Mouse (Mus musculus): ENCODE results near the gene Cdc26. TPM values are rescaled to one million over a fixed set of nuclear protein-coding genes. Genes with fewer than 3 reads are reported as not detected.

Gene Cdc26
- total and polyA plus RNA-seq, 3 experiments, result 78.2 to 258 (median 125) TPM

DNA sequence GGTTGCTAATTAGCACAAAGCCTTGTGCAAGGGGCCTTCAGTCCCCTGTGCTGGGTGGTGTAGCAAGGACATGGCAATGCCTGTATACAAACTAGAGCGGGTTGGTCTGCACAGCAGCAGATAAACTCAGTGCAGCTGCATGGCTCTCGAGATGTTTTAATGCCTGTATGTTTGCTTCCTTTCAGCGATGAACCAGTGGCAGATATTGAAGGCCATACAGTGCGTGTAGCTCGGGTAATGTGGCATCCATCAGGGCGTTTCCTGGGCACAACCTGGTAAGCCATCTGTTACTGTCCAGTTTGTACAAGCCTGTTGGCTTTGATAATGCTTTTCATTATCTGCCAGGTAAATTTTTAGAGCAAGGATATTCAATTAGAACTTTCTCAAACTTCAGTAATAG, 10.6 kb upstream of the Cdc26 start:
- TF ChIP-seq USF1 (IDR thresholded peaks at IDR 0.05; ENCODE audit: low read depth, low read length) (no peak), ZNF384 (IDR thresholded peaks at IDR 0.05; ENCODE audit: low read depth, low read length) (no peak), CHD1 (IDR thresholded peaks at IDR 0.05; ENCODE audit: low read depth, low read length) (no peak), CTCF (conservative IDR thresholded peaks at IDR 0.05 in 1 of 2, IDR thresholded peaks at IDR 0.05 in 1 of 2; ENCODE audit: low read depth in 2 of 2, low read length in 2 of 2) (no peak), BHLHE40 (IDR thresholded peaks at IDR 0.05; ENCODE audit: low read depth, low read length) (no peak), CHD2 (IDR thresholded peaks at IDR 0.05; ENCODE audit: low read length) (no peak), NRF1 (IDR thresholded peaks at IDR 0.05; ENCODE audit: low read depth, low read length) (no peak), JUN (IDR thresholded peaks at IDR 0.05; ENCODE audit: insufficient read depth, low read depth, low read length) (no peak), MAX (IDR thresholded peaks at IDR 0.05; ENCODE audit: low read length) (no peak), MYC (IDR thresholded peaks at IDR 0.05; ENCODE audit: low read depth, low read length) (no peak), ZMIZ1 (IDR thresholded peaks at IDR 0.05; ENCODE audit: low read depth, low read length) (no peak), ZKSCAN1 (IDR thresholded peaks at IDR 0.05; ENCODE audit: borderline replicate concordance, low read depth, low read length) (no peak), KAT2A (IDR thresholded peaks at IDR 0.05; ENCODE audit: insufficient replicate concordance, low read length) (no peak), MXI1 (IDR thresholded peaks at IDR 0.05; ENCODE audit: low read depth, low read length) (no peak), UBTF (IDR thresholded peaks at IDR 0.05; ENCODE audit: low read depth, low read length) (no peak), MAFK (IDR thresholded peaks at IDR 0.05; ENCODE audit: insufficient replicate concordance, low read length) (no peak), GABPA (IDR thresholded peaks at IDR 0.05; ENCODE audit: insufficient replicate concordance, low read depth, low read length) (no peak)
- H3K27me3 ChIP-seq (replicated peaks), result no peaks in the 10 kb centered on the region
- no peak overlapping the region for H3K4me2 ChIP-seq (ENCODE audit: insufficient read depth, low read depth, poor library complexity, severe bottlenecking)
- no peak overlapping the region for H3K9ac ChIP-seq (ENCODE audit: insufficient read depth, low read depth)
- H3K9me3 ChIP-seq (replicated peaks; ENCODE audit: low read length), result no peaks in the 10 kb centered on the region
- H3K79me2 ChIP-seq (replicated peaks; ENCODE audit: control insufficient read depth, extremely low read depth, insufficient read depth, poor library complexity, severe bottlenecking), result no peaks in the 10 kb centered on the region; the same call in 1 of the 2 replicates
- peaks cover 92 to 100% of the 10 kb centered on the region in 2 experiments for H3K36me3 ChIP-seq (replicated peaks in 1 of 2; ENCODE audit: control insufficient read depth in 1 of 2, insufficient read depth in 1 of 2, low read length in 1 of 2)
- H3K4me3 ChIP-seq (replicated peaks in 1 of 3; ENCODE audit: low read depth in 2 of 3, low read length in 2 of 3, poor library complexity in 1 of 3), result no peak overlapping the region
- in situ Hi-C loops (cut with MboI; ENCODE audit: low pct_ligation_motif_present, low pct_unique_long_range_greater_than_20kb, low sequenced_read_pairs), result no loop called here
- dilution Hi-C loops (cut with MboI; ENCODE audit: extremely low pct_ligation_motif_present, extremely low pct_unique_long_range_greater_than_20kb, low sequenced_read_pairs), result no loop called here
- H3K4me1 ChIP-seq (ENCODE audit: control insufficient read depth in 1 of 2, insufficient read depth in 2 of 2), result no peaks in the 10 kb centered on the region
- DNase-seq (ENCODE audit: extremely low read depth), result no peak
- no peak overlapping the region for H3K27ac ChIP-seq (ENCODE audit: insufficient read depth, low read depth)

DNA sequence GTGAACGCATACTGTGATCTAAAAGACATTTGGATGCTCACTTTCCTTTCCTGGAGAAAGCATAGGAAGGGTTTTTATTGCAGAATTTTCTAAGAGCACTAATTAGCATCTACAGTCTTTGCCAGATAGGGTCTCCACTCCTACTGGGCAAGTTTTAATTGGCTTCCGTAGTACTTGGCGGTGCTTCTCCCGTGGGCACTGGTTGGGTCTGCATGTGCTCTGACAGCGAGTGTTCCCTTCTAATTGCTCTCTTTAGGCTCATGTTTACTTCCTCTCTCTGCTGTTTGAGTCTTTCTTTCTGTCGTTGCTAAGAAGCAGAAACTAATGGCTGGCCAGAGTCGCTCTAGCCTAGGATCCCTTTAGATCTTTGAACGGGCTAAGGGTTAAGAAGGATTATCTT, 10.0 kb upstream of the Cdc26 start:
- Histone ChIP-seq H3K4me1 (ENCODE audit: control insufficient read depth in 1 of 2, insufficient read depth in 2 of 2) (no peaks in the 10 kb centered on the region), H3K9me3 (replicated peaks; ENCODE audit: low read length) (no peaks in the 10 kb centered on the region), H3K4me2 (ENCODE audit: insufficient read depth, low read depth, poor library complexity, severe bottlenecking) (no peak overlapping the region), H3K79me2 (replicated peaks; ENCODE audit: control insufficient read depth, extremely low read depth, insufficient read depth, poor library complexity, severe bottlenecking) (no peaks in the 10 kb centered on the region; the same call in none of the 2 replicates), H3K36me3 (replicated peaks in 1 of 2; ENCODE audit: control insufficient read depth in 1 of 2, insufficient read depth in 1 of 2, low read length in 1 of 2) (peaks cover 91 to 100% of the 10 kb centered on the region in 2 experiments), H3K27ac (ENCODE audit: insufficient read depth, low read depth) (no peak overlapping the region), H3K9ac (ENCODE audit: insufficient read depth, low read depth) (no peak overlapping the region), H3K4me3 (replicated peaks in 1 of 3; ENCODE audit: low read depth in 2 of 3, low read length in 2 of 3, poor library complexity in 1 of 3) (no peak overlapping the region), H3K27me3 (replicated peaks) (no peaks in the 10 kb centered on the region)
- dilution Hi-C loops (cut with MboI; ENCODE audit: extremely low pct_ligation_motif_present, extremely low pct_unique_long_range_greater_than_20kb, low sequenced_read_pairs), result no loop called here
- DNase-seq (ENCODE audit: extremely low read depth), result no peak
- in situ Hi-C loops (cut with MboI; ENCODE audit: low pct_ligation_motif_present, low pct_unique_long_range_greater_than_20kb, low sequenced_read_pairs), result no loop called here
- no peak for TF ChIP-seq POLR2AphosphoS2 (IDR thresholded peaks at IDR 0.05; ENCODE audit: low read depth, low read length)
- TF ChIP-seq PAX5 (IDR thresholded peaks at IDR 0.05; ENCODE audit: low read length), result no peak
- TF ChIP-seq E2F4 (IDR thresholded peaks at IDR 0.05; ENCODE audit: insufficient replicate concordance, low read depth, low read length), result no peak
- no peak for TF ChIP-seq ZMIZ1 (IDR thresholded peaks at IDR 0.05; ENCODE audit: low read depth, low read length)
- no peak for TF ChIP-seq UBTF (IDR thresholded peaks at IDR 0.05; ENCODE audit: low read depth, low read length)
- TF ChIP-seq USF1 (IDR thresholded peaks at IDR 0.05; ENCODE audit: low read depth, low read length), result no peak
- TF ChIP-seq TCF12 (IDR thresholded peaks at IDR 0.05; ENCODE audit: low read depth, low read length), result no peak
- TF ChIP-seq MAX (IDR thresholded peaks at IDR 0.05; ENCODE audit: low read length), result no peak
- TF ChIP-seq RAD21 (IDR thresholded peaks at IDR 0.05; ENCODE audit: low read depth, low read length), result no peak
- no peak for TF ChIP-seq MAZ (IDR thresholded peaks at IDR 0.05; ENCODE audit: low read depth, low read length)
